ENCODE assay signal across 26 mouse cellular contexts in genomic region chr14:102392351-102392750, GRCm38 (mm10).
DNase-seq lines count a peak whose midpoint lies in the region; ATAC-seq and TF ChIP-seq lines count a peak whose summit lies in the region.
"Had no signal": no experiment of that assay in that cellular context is flagged by ENCODE, and none has a peak within 500 bp of the region (broad histone marks: within the 10 kb centered on the region; RNA-seq: fewer than 3 reads in every experiment).

No protein-coding gene starts in this region.

- H3K4me2 ChIP-seq in neural tube, embryonic 15.5 days = no peak overlapping the region
- H3K4me2 ChIP-seq: forebrain, embryonic 12.5 days; hindbrain, embryonic 15.5 days; limb, embryonic 13.5 days; liver, embryonic 12.5 days; midbrain, embryonic 11.5 days; neural tube, embryonic 13.5 days had no signal

- no peak overlapping the region for H3K4me3 ChIP-seq in neural tube, embryonic 15.5 days (replicated peaks)
- H3K4me3 ChIP-seq: forebrain, embryonic 12.5 days; hindbrain, embryonic 10.5 days; hindbrain, embryonic 15.5 days; limb, embryonic 13.5 days; liver, embryonic 12.5 days; neural tube, embryonic 13.5 days had no signal

- H3K9me3 ChIP-seq in neural tube, embryonic 15.5 days (replicated peaks) = no peaks in the 10 kb centered on the region
- H3K9me3 ChIP-seq: forebrain, embryonic 12.5 days; hindbrain, embryonic 10.5 days; hindbrain, embryonic 15.5 days; limb, embryonic 13.5 days; liver, embryonic 12.5 days; neural tube, embryonic 13.5 days had no signal

- no peak for TF ChIP-seq CTCF in brain, embryonic 14.5 days (IDR thresholded peaks at IDR 0.05; ENCODE audit: borderline replicate concordance, extremely low read depth, insufficient read depth, insufficient read length)

- H3K27ac ChIP-seq in neural tube, embryonic 15.5 days (replicated peaks) = no peak overlapping the region
- H3K27ac ChIP-seq: forebrain, embryonic 12.5 days; hindbrain, embryonic 10.5 days; hindbrain, embryonic 15.5 days; limb, embryonic 13.5 days; liver, embryonic 12.5 days; neural tube, embryonic 13.5 days had no signal

- ATAC-seq in neural tube, embryonic 15.5 days (ENCODE audit: low FRiP score) = no peak
- ATAC-seq: inflammation-experienced regulatory T-cells, adult 6 months; liver, embryonic 12.5 days; liver, postnatal 0 days had no signal

- DNase-seq in left cerebral cortex, postnatal 4 days = peak; percentile 4
- DNase-seq in left cerebral cortex, adult 8-10 months (ENCODE audit: low spot score in 2 of 2) = no peak
- peak; percentile 60 for DNase-seq in brain, embryonic 14.5 days (ENCODE audit: low read depth)
- DNase-seq in layer of hippocampus, adult 18-20 months (ENCODE audit: low spot score in 2 of 2) = peak; percentile 30 to 73
- peak; percentile 41 to 59 for DNase-seq in layer of hippocampus, postnatal 10 days (ENCODE audit: low spot score in 2 of 2)
- no peak for DNase-seq in frontal cortex, adult 2 months (ENCODE audit: extremely low spot score in 1 of 2, low spot score in 1 of 2)
- DNase-seq in gastrocnemius, adult 18-20 months (ENCODE audit: low spot score) = no peak
- DNase-seq: adrenal gland, postnatal 36 days; B cell, adult 2 months; cerebellum, adult 8-10 months; gastrocnemius, postnatal 14 days; heart, postnatal 14 days; kidney, adult 11 months; kidney, postnatal 36 days; liver, postnatal 0 days; lung, postnatal 36 days; thymus, postnatal 14 days had no signal

- H3K9ac ChIP-seq in neural tube, embryonic 15.5 days (replicated peaks) = no peak overlapping the region
- H3K9ac ChIP-seq: forebrain, embryonic 12.5 days; hindbrain, embryonic 15.5 days; limb, embryonic 13.5 days; liver, embryonic 12.5 days; liver, postnatal 0 days; neural tube, embryonic 13.5 days had no signal

- intact Hi-C loops in left cerebral cortex, postnatal 4 days (cut with DNase I) = no loop called here

- no peaks in the 10 kb centered on the region for H3K4me1 ChIP-seq in neural tube, embryonic 15.5 days
- H3K4me1 ChIP-seq: forebrain, embryonic 12.5 days; hindbrain, embryonic 10.5 days; hindbrain, embryonic 15.5 days; limb, embryonic 13.5 days; liver, embryonic 12.5 days; neural tube, embryonic 13.5 days had no signal

- H3K27me3 ChIP-seq in neural tube, embryonic 15.5 days (replicated peaks) = no peaks in the 10 kb centered on the region
- H3K27me3 ChIP-seq: forebrain, embryonic 12.5 days; hindbrain, embryonic 15.5 days; limb, embryonic 13.5 days; liver, embryonic 12.5 days; neural tube, embryonic 13.5 days had no signal

- no peak for TF ChIP-seq POLR2A in brain, embryonic 14.5 days (IDR thresholded peaks at IDR 0.05; ENCODE audit: borderline replicate concordance, extremely low read depth, insufficient read depth, insufficient read length, poor library complexity, severe bottlenecking)

- 66% methylated on average over 3 of the region's 3 CpGs for WGBS in neural tube, embryonic 15.5 days

- H3K36me3 ChIP-seq in neural tube, embryonic 15.5 days = no peaks in the 10 kb centered on the region
- H3K36me3 ChIP-seq: forebrain, embryonic 12.5 days; hindbrain, embryonic 10.5 days; hindbrain, embryonic 15.5 days; limb, embryonic 13.5 days; liver, embryonic 12.5 days; neural tube, embryonic 13.5 days had no signal

Comparison
In these comparisons a context has a peak if more than half of its experiments do, and no peak if none do; other contexts are left out.
1. DNase-seq: peak in left cerebral cortex, postnatal 4 days (single experiment), brain, embryonic 14.5 days (single experiment), layer of hippocampus, adult 18-20 months (2 of 2) and layer of hippocampus, postnatal 10 days (2 of 2); none in left cerebral cortex, adult 8-10 months (0 of 2), frontal cortex, adult 2 months (0 of 2) and gastrocnemius, adult 18-20 months (single experiment).